Mouse (Mus musculus): ENCODE results near the gene Sntg2. TPM values are rescaled to one million over a fixed set of nuclear protein-coding genes. Genes with fewer than 3 reads are reported as not detected.
A peak's percentile ranks its signal among the peaks of the same experiment; 100 is the strongest.

The Sntg2 gene
- total and polyA plus RNA-seq, 3 experiments, result not detected

DNA sequence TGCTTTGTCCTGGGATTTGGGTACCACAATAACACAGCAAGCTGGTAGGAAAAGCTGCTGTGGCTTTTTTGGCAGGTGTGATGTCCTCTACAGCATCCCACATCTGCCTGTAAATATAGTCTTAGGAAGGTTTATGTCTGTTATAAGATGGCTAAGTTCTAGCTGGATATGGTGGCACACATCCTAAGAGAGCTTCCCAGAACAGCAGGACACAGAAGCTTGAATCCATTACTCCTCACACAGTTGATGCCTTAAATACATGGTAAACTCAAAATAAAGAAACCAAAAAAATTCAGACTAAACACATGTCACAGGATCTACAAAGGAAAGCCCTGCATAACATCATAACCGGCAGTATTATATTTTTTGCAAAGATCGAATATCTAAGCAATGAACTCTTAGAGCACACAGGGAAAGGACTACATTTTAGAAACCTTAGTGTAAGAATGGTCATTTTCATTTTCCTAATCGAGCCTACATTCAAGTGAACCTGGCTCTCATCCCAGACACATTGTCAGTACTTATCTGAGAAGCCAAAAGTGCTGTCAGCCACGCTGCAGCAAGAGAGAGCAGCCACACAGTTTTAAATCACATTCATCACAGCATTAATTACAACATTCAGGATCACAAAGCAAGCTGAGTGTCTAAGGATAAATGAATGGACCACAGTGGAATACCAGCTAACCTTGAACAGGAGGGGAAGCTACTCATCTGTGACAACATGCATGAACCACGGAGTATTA lies 64.8 kb downstream of the Sntg2 start:
- Histone ChIP-seq H3K27me3 (replicated peaks) (no peaks in the 10 kb centered on the region), H3K4me3 (replicated peaks in 1 of 3; ENCODE audit: low read depth in 2 of 3, low read length in 2 of 3, poor library complexity in 1 of 3) (no peak overlapping the region), H3K4me2 (ENCODE audit: insufficient read depth, low read depth, poor library complexity, severe bottlenecking) (no peak overlapping the region), H3K9ac (ENCODE audit: insufficient read depth, low read depth) (no peak overlapping the region), H3K79me2 (replicated peaks; ENCODE audit: control insufficient read depth, extremely low read depth, insufficient read depth, poor library complexity, severe bottlenecking) (no peaks in the 10 kb centered on the region), H3K4me1 (ENCODE audit: control insufficient read depth in 1 of 2, insufficient read depth in 2 of 2) (peaks cover 0 to 4% of the 10 kb centered on the region in 2 experiments; a peak in 2 of 4 replicates), H3K36me3 (replicated peaks in 1 of 2; ENCODE audit: control insufficient read depth in 1 of 2, insufficient read depth in 1 of 2, low read length in 1 of 2) (no peaks in the 10 kb centered on the region), H3K27ac (ENCODE audit: insufficient read depth, low read depth) (no peak overlapping the region), H3K9me3 (replicated peaks; ENCODE audit: low read length) (no peaks in the 10 kb centered on the region)
- TF ChIP-seq CTCF (conservative IDR thresholded peaks at IDR 0.05 in 1 of 2, IDR thresholded peaks at IDR 0.05 in 1 of 2; ENCODE audit: low read depth in 2 of 2, low read length in 2 of 2) (no peak), SMC3 (IDR thresholded peaks at IDR 0.05; ENCODE audit: low read depth, low read length) (no peak), RCOR1 (conservative IDR thresholded peaks at IDR 0.05; ENCODE audit: low read depth, low read length) (no peak), POLR2A (IDR thresholded peaks at IDR 0.05; ENCODE audit: low read depth, low read length) (no peak), RAD21 (IDR thresholded peaks at IDR 0.05; ENCODE audit: low read depth, low read length) (no peak), KAT2A (IDR thresholded peaks at IDR 0.05; ENCODE audit: insufficient replicate concordance, low read length) (no peak), MXI1 (IDR thresholded peaks at IDR 0.05; ENCODE audit: low read depth, low read length) (no peak), ELF1 (IDR thresholded peaks at IDR 0.05; ENCODE audit: low read depth, low read length) (no peak), BHLHE40 (IDR thresholded peaks at IDR 0.05; ENCODE audit: low read depth, low read length) (no peak)
- DNase-seq (ENCODE audit: extremely low read depth), result no peak
- in situ Hi-C loops (cut with MboI; ENCODE audit: low pct_ligation_motif_present, low pct_unique_long_range_greater_than_20kb, low sequenced_read_pairs) (no loop called here), dilution Hi-C loops (cut with MboI; ENCODE audit: extremely low pct_ligation_motif_present, extremely low pct_unique_long_range_greater_than_20kb, low sequenced_read_pairs) (no loop called here)

- Histone ChIP-seq H3K27me3 (replicated peaks) (no peaks in the 10 kb centered on the region), H3K4me1 (ENCODE audit: control insufficient read depth in 1 of 2, insufficient read depth in 2 of 2) (peaks cover 2 to 36% of the 10 kb centered on the region in 2 experiments; a peak in 3 of 4 replicates), H3K9me3 (replicated peaks; ENCODE audit: low read length) (no peaks in the 10 kb centered on the region), H3K4me3 (replicated peaks in 1 of 3; ENCODE audit: low read depth in 2 of 3, low read length in 2 of 3, poor library complexity in 1 of 3) (no peak overlapping the region), H3K79me2 (replicated peaks; ENCODE audit: control insufficient read depth, extremely low read depth, insufficient read depth, poor library complexity, severe bottlenecking) (no peaks in the 10 kb centered on the region), H3K27ac (ENCODE audit: insufficient read depth, low read depth) (no peak overlapping the region), H3K9ac (ENCODE audit: insufficient read depth, low read depth) (no peak overlapping the region), H3K4me2 (ENCODE audit: insufficient read depth, low read depth, poor library complexity, severe bottlenecking) (no peak overlapping the region), H3K36me3 (replicated peaks in 1 of 2; ENCODE audit: control insufficient read depth in 1 of 2, insufficient read depth in 1 of 2, low read length in 1 of 2) (no peaks in the 10 kb centered on the region)
- in situ Hi-C loops (cut with MboI; ENCODE audit: low pct_ligation_motif_present, low pct_unique_long_range_greater_than_20kb, low sequenced_read_pairs) (no loop called here), dilution Hi-C loops (cut with MboI; ENCODE audit: extremely low pct_ligation_motif_present, extremely low pct_unique_long_range_greater_than_20kb, low sequenced_read_pairs) (no loop called here)
- TF ChIP-seq SMC3 (IDR thresholded peaks at IDR 0.05; ENCODE audit: low read depth, low read length), result no peak
- no peak for TF ChIP-seq UBTF (IDR thresholded peaks at IDR 0.05; ENCODE audit: low read depth, low read length)
- no peak for TF ChIP-seq JUND (conservative IDR thresholded peaks at IDR 0.05; ENCODE audit: low read depth, low read length)
- TF ChIP-seq MAZ (IDR thresholded peaks at IDR 0.05; ENCODE audit: low read depth, low read length), result no peak
- no peak for TF ChIP-seq GABPA (IDR thresholded peaks at IDR 0.05; ENCODE audit: insufficient replicate concordance, low read depth, low read length)
- no peak for TF ChIP-seq HCFC1 (IDR thresholded peaks at IDR 0.05; ENCODE audit: low read depth, low read length)
- 0 out of 2 replicates have a peak, but pooled peaks have one; percentile 30 for TF ChIP-seq MAX (IDR thresholded peaks at IDR 0.05; ENCODE audit: low read length)
- TF ChIP-seq ELF1 (IDR thresholded peaks at IDR 0.05; ENCODE audit: low read depth, low read length), result no peak
- no peak for TF ChIP-seq POLR2AphosphoS2 (IDR thresholded peaks at IDR 0.05; ENCODE audit: low read depth, low read length)
- no peak for TF ChIP-seq ZKSCAN1 (IDR thresholded peaks at IDR 0.05; ENCODE audit: borderline replicate concordance, low read depth, low read length)
- TF ChIP-seq ZMIZ1 (IDR thresholded peaks at IDR 0.05; ENCODE audit: low read depth, low read length), result no peak
- peak; percentile 60; the same call in 1 of the 2 replicates for TF ChIP-seq BHLHE40 (IDR thresholded peaks at IDR 0.05; ENCODE audit: low read depth, low read length)
- DNase-seq (ENCODE audit: extremely low read depth), result peak; percentile 41
These were observed 80.2 kb downstream of the Sntg2 start for GRCm38 (mm10) chr12:30292724-30293560.

Measured in CH12.LX (cell line).